Mouse (Mus musculus) myocyte (in vitro differentiated cells): ENCODE measurements around the gene Rrh.

Source experiments
- MYOD1 ChIP-seq, 3 experiments: IDR thresholded peaks; one replicate each; pipeline ENCODE4 v1.6.1; 2011; ENCODE audit warnings: control low read depth in 2 of 3, low read depth in 2 of 3, mild to moderate bottlenecking in 2 of 3, moderate library complexity in 1 of 3; ENCODE audit not compliant: insufficient read length in 2 of 3, control insufficient read depth in 1 of 3
- POLR2A ChIP-seq: IDR thresholded peaks from one replicate; pipeline ENCODE4 v1.6.1; 2011; ENCODE audit warnings: low read depth, mild to moderate bottlenecking, control low read depth, moderate library complexity; ENCODE audit not compliant: insufficient read length
- POLR2AphosphoS2 ChIP-seq: IDR thresholded peaks from one replicate; pipeline ENCODE4 v1.6.1; 2011; ENCODE audit warnings: low read depth, control low read depth; ENCODE audit not compliant: insufficient read length
- SRF ChIP-seq: IDR thresholded peaks from one replicate; pipeline ENCODE4 v1.6.1; 2011; ENCODE audit warnings: low read depth; ENCODE audit not compliant: control insufficient read depth, insufficient read length
- USF1 ChIP-seq: IDR thresholded peaks from one replicate; pipeline ENCODE4 v1.6.1; 2011; ENCODE audit warnings: low read depth, mild to moderate bottlenecking, control low read depth, moderate library complexity

GRCm38 (mm10) chr3:129823293-129823692 is 906 bp upstream of the Rrh start:
- TF ChIP-seq USF1: no peak
- TF ChIP-seq MYOD1 (IDR thresholded peaks at IDR 0.05; ENCODE audit: control insufficient read depth in 1 of 3, insufficient read length in 2 of 3, low read depth in 2 of 3): no peak
- TF ChIP-seq SRF: no peak
- TF ChIP-seq POLR2AphosphoS2: no peak
- no peak for TF ChIP-seq POLR2A
